Mouse (Mus musculus) stomach, postnatal 0 days (tissue): ENCODE data around the gene Crtc3.

ENCODE experiments used
- CTCF ChIP-seq: IDR thresholded peaks from 2 replicates; pipeline ENCODE4 v1.5.1; 2016; ENCODE audit warnings: antibody characterized with exemption, low read depth, mild to moderate bottlenecking, moderate library complexity
- EP300 ChIP-seq: optimal IDR thresholded peaks from 2 replicates; pipeline ENCODE3; 2016; ENCODE audit warnings: antibody characterized with exemption

- TF ChIP-seq CTCF (no peak), EP300 (no peak)
Measured at GRCm38 (mm10) chr7:80631405-80631804, 57.3 kb downstream of the Crtc3 start.
